Mouse (Mus musculus): ENCODE results near the gene Dnajc22. TPM values are rescaled to one million over a fixed set of nuclear protein-coding genes. Genes with fewer than 3 reads are reported as not detected.

The Dnajc22 gene
- polyA plus RNA-seq, 1 experiment from 2014 or later: 0.61 TPM

- ATAC-seq (ENCODE audit: insufficient number of reproducible peaks, low FRiP score, low TSS enrichment, low read depth): 0 out of 2 replicates have a peak, but pooled peaks have one; percentile 45
- no peak overlapping the region for H3K27ac ChIP-seq (replicated peaks; ENCODE audit: low read depth, low read length)
Observed at GRCm38 (mm10) chr15:99093291-99094258, 605 bp downstream of the Dnajc22 start.

GRCm38 (mm10) chr15:99094631-99095270 lies 1.8 kb downstream of the Dnajc22 start:
- peaks cover 94% of the 10 kb centered on the region for H3K27me3 ChIP-seq (ENCODE audit: control insufficient read depth, insufficient read depth, low read length)
- H3K4me1 ChIP-seq (ENCODE audit: control insufficient read depth, insufficient read depth, low read length): peaks cover 34% of the 10 kb centered on the region
- ATAC-seq (ENCODE audit: insufficient number of reproducible peaks, low FRiP score, low TSS enrichment, low read depth) (no peak), DNase-seq (ENCODE audit: low spot score) (peak; percentile 56)
- H3K4me3 ChIP-seq (ENCODE audit: low read depth, low read length): no peak overlapping the region
- no peaks in the 10 kb centered on the region for H3K36me3 ChIP-seq (ENCODE audit: control insufficient read depth, insufficient read depth, low read length)
- WGBS: under 1% methylated on average over 27 of the region's 27 CpGs
- H3K9me3 ChIP-seq (ENCODE audit: control insufficient read depth, low read length): no peaks in the 10 kb centered on the region
- no peak overlapping the region for H3K9ac ChIP-seq (ENCODE audit: low read length)
- no peak overlapping the region for H3K4me2 ChIP-seq (ENCODE audit: low read depth, severe bottlenecking)
- no peak overlapping the region for H3K27ac ChIP-seq (replicated peaks; ENCODE audit: low read depth, low read length)

More at GRCm38 (mm10) chr15:99093291-99094258, 605 bp downstream of the Dnajc22 start:
- Histone ChIP-seq H3K9me3 (ENCODE audit: control insufficient read depth, low read length) (no peaks in the 10 kb centered on the region), H3K27me3 (ENCODE audit: control insufficient read depth, insufficient read depth, low read length) (peaks cover 98% of the 10 kb centered on the region), H3K4me1 (ENCODE audit: control insufficient read depth, insufficient read depth, low read length) (peaks cover 30% of the 10 kb centered on the region), H3K4me2 (ENCODE audit: low read depth, severe bottlenecking) (peak overlapping the region; percentile 75), H3K36me3 (ENCODE audit: control insufficient read depth, insufficient read depth, low read length) (no peaks in the 10 kb centered on the region), H3K9ac (ENCODE audit: low read length) (peak overlapping the region; percentile 45; the same call in 1 of the 2 replicates), H3K4me3 (ENCODE audit: low read depth, low read length) (peak overlapping the region; percentile 33)
- WGBS: under 1% methylated on average over 56 of the region's 56 CpGs
- peak; percentile 68 for DNase-seq (ENCODE audit: low spot score)

GRCm38 (mm10) chr15:99095356-99095755 lies 2.4 kb downstream of the Dnajc22 start:
- no peaks in the 10 kb centered on the region for H3K9me3 ChIP-seq (ENCODE audit: control insufficient read depth, low read length)
- no peak overlapping the region for H3K9ac ChIP-seq (ENCODE audit: low read length)
- H3K36me3 ChIP-seq (ENCODE audit: control insufficient read depth, insufficient read depth, low read length): no peaks in the 10 kb centered on the region
- 3% methylated on average over 6 of the region's 6 CpGs for WGBS
- peaks cover 34% of the 10 kb centered on the region for H3K4me1 ChIP-seq (ENCODE audit: control insufficient read depth, insufficient read depth, low read length)
- ATAC-seq (ENCODE audit: insufficient number of reproducible peaks, low FRiP score, low TSS enrichment, low read depth): no peak
- H3K27me3 ChIP-seq (ENCODE audit: control insufficient read depth, insufficient read depth, low read length): peaks cover 87% of the 10 kb centered on the region
- H3K4me2 ChIP-seq (ENCODE audit: low read depth, severe bottlenecking): no peak overlapping the region
- H3K27ac ChIP-seq (replicated peaks; ENCODE audit: low read depth, low read length): no peak overlapping the region
- no peak for DNase-seq (ENCODE audit: low spot score)
- H3K4me3 ChIP-seq (ENCODE audit: low read depth, low read length): no peak overlapping the region

GRCm38 (mm10) chr15:99096061-99096793 lies 3.3 kb downstream of the Dnajc22 start:
- Histone ChIP-seq H3K4me1 (ENCODE audit: control insufficient read depth, insufficient read depth, low read length) (peaks cover 34% of the 10 kb centered on the region), H3K4me3 (ENCODE audit: low read depth, low read length) (peak overlapping the region; percentile 32), H3K9ac (ENCODE audit: low read length) (peak overlapping the region; percentile 48; the same call in 1 of the 2 replicates), H3K9me3 (ENCODE audit: control insufficient read depth, low read length) (no peaks in the 10 kb centered on the region), H3K4me2 (ENCODE audit: low read depth, severe bottlenecking) (peak overlapping the region; percentile 57), H3K27ac (replicated peaks; ENCODE audit: low read depth, low read length) (no peak overlapping the region), H3K27me3 (ENCODE audit: control insufficient read depth, insufficient read depth, low read length) (peaks cover 80% of the 10 kb centered on the region), H3K36me3 (ENCODE audit: control insufficient read depth, insufficient read depth, low read length) (no peaks in the 10 kb centered on the region)
- ATAC-seq (ENCODE audit: insufficient number of reproducible peaks, low FRiP score, low TSS enrichment, low read depth) (no peak), DNase-seq (ENCODE audit: low spot score) (no peak)
- whole genome bisulfite sequencing: 2% methylated on average over 24 of the region's 24 CpGs

GRCm38 (mm10) chr15:99096831-99097500 lies 4.0 kb downstream of the Dnajc22 start:
- Histone ChIP-seq H3K9ac (ENCODE audit: low read length) (peak overlapping the region; percentile 48), H3K4me1 (ENCODE audit: control insufficient read depth, insufficient read depth, low read length) (peaks cover 34% of the 10 kb centered on the region), H3K9me3 (ENCODE audit: control insufficient read depth, low read length) (no peaks in the 10 kb centered on the region), H3K27me3 (ENCODE audit: control insufficient read depth, insufficient read depth, low read length) (peaks cover 73% of the 10 kb centered on the region), H3K27ac (replicated peaks; ENCODE audit: low read depth, low read length) (no peak overlapping the region), H3K36me3 (ENCODE audit: control insufficient read depth, insufficient read depth, low read length) (no peaks in the 10 kb centered on the region), H3K4me2 (ENCODE audit: low read depth, severe bottlenecking) (peak overlapping the region; percentile 57), H3K4me3 (ENCODE audit: low read depth, low read length) (peak overlapping the region; percentile 32)
- DNase-seq (ENCODE audit: low spot score): peak; percentile 68
- ATAC-seq (ENCODE audit: insufficient number of reproducible peaks, low FRiP score, low TSS enrichment, low read depth): 0 out of 2 replicates have a peak, but pooled peaks have one; percentile 11
- WGBS: under 1% methylated on average over 58 of the region's 58 CpGs

- no peak for ATAC-seq (ENCODE audit: insufficient number of reproducible peaks, low FRiP score, low TSS enrichment, low read depth)
- no peak overlapping the region for H3K27ac ChIP-seq (replicated peaks; ENCODE audit: low read depth, low read length)
- H3K9ac ChIP-seq (ENCODE audit: low read length): peak overlapping the region; percentile 37; the same call in 1 of the 2 replicates
- under 1% methylated on average over 39 of the region's 39 CpGs for WGBS
- H3K27me3 ChIP-seq (ENCODE audit: control insufficient read depth, insufficient read depth, low read length): peaks cover 63% of the 10 kb centered on the region
- peak; percentile 64 for DNase-seq (ENCODE audit: low spot score)
- H3K9me3 ChIP-seq (ENCODE audit: control insufficient read depth, low read length): no peaks in the 10 kb centered on the region
- H3K4me1 ChIP-seq (ENCODE audit: control insufficient read depth, insufficient read depth, low read length): peaks cover 34% of the 10 kb centered on the region
- peak overlapping the region; percentile 26 for H3K4me3 ChIP-seq (ENCODE audit: low read depth, low read length)
- H3K36me3 ChIP-seq (ENCODE audit: control insufficient read depth, insufficient read depth, low read length): no peaks in the 10 kb centered on the region
- peak overlapping the region; percentile 45 for H3K4me2 ChIP-seq (ENCODE audit: low read depth, severe bottlenecking)
Observed at GRCm38 (mm10) chr15:99097840-99098492, 5.0 kb downstream of the Dnajc22 start.

GRCm38 (mm10) chr15:99098493-99098861 lies 5.5 kb downstream of the Dnajc22 start:
- peak; percentile 49 for DNase-seq (ENCODE audit: low spot score)
- H3K36me3 ChIP-seq (ENCODE audit: control insufficient read depth, insufficient read depth, low read length): no peaks in the 10 kb centered on the region
- no peak overlapping the region for H3K9ac ChIP-seq (ENCODE audit: low read length)
- WGBS: under 1% methylated on average over 9 of the region's 9 CpGs
- no peaks in the 10 kb centered on the region for H3K9me3 ChIP-seq (ENCODE audit: control insufficient read depth, low read length)
- ATAC-seq (ENCODE audit: insufficient number of reproducible peaks, low FRiP score, low TSS enrichment, low read depth): no peak
- peaks cover 58% of the 10 kb centered on the region for H3K27me3 ChIP-seq (ENCODE audit: control insufficient read depth, insufficient read depth, low read length)
- H3K4me1 ChIP-seq (ENCODE audit: control insufficient read depth, insufficient read depth, low read length): peaks cover 30% of the 10 kb centered on the region
- H3K27ac ChIP-seq (replicated peaks; ENCODE audit: low read depth, low read length): no peak overlapping the region
- peak overlapping the region; percentile 26 for H3K4me3 ChIP-seq (ENCODE audit: low read depth, low read length)
- peak overlapping the region; percentile 45 for H3K4me2 ChIP-seq (ENCODE audit: low read depth, severe bottlenecking)
